Mouse (Mus musculus): Measurements from ENCODE around the gene Dennd4c.
"Not testable (repeated sequence)": the region's sequence is repeated elsewhere in the genome, so short reads cannot be mapped to it uniquely, and the experiment has no call there.

Dennd4c gene

DNA sequence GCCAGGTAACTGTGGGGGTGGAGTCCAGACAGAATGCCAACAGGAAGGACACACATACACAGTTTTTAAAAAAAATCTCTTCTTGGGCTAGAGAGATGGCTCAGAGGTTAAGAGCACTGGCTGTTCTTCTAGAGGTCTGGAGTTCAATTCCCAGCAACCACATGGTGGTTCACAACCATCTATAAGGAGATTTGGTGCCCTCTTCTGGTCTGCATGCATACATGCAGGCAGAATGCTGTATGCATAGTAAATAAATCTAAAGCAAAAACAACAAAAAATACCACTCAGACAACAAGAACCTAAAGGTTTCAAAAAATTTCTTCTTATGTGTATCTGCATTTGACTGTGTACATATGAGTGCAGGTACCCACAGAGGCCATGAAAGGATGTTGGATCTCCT lies 16.0 kb downstream of the Dennd4c start:
- in situ Hi-C loops (cut with MboI; ENCODE audit: unreplicated experiment in 2 of 2) = loop anchor here in 1 of 2 experiments (10.0 kb wide), 1 partner anchor 90 kb away; the partner anchor contains the start of gene Rps6

- in situ Hi-C loops (cut with MboI; ENCODE audit: unreplicated experiment in 2 of 2) = no loop called here
These were observed 29.2 kb downstream of the Dennd4c start for GRCm38 (mm10) chr4:86777587-86777986.

DNA sequence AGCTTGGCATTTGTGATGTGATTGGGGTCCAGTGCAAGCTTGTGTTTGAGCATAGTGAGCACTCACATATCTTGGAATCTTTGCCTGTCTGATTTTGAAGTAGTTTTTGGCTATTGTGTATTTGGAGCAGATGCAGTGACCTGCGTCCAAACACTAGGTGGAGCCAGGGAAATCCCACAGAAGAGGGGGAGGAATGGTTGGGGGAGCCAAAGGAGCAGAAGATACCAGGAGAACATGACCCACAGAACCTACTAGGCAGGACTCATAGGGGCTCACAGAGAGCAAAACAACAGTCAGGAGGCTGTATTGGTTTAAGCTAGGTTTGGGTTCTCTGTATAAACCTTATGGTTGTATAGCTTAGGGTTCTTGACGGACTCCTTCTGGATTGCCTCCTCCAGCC lies 62.2 kb downstream of the Dennd4c start:
- in situ Hi-C loops (cut with MboI; ENCODE audit: unreplicated experiment in 2 of 2) = no loop called here

- in situ Hi-C loops (cut with MboI; ENCODE audit: unreplicated experiment in 2 of 2) = no loop called here
These were observed 66.5 kb downstream of the Dennd4c start for GRCm38 (mm10) chr4:86814850-86815249.

GRCm38 (mm10) chr4:86823169-86823568 lies 74.8 kb downstream of the Dennd4c start:
- in situ Hi-C loops (cut with MboI; ENCODE audit: unreplicated experiment in 2 of 2) = no loop called here

DNA sequence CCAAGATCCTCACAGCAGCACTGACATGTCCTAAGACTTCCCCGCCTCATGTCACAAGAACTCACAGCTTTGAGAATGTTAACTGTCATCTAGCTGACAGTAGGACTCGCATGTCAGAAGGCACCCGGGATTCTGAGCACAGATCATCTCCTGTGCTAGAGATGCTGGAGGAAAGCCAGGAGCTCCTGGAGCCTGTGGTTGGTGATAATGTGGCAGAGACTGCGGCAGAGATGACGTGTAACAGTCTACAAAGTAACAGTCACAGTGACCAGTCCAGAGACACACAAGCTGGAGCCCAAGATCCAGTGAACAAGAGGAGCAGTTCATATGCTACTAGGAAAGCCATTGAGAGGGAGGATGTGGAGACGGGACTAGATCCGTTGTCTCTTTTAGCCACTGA lies 76.8 kb downstream of the Dennd4c start:
- in situ Hi-C loops (cut with MboI; ENCODE audit: unreplicated experiment in 2 of 2) = no loop called here

DNA sequence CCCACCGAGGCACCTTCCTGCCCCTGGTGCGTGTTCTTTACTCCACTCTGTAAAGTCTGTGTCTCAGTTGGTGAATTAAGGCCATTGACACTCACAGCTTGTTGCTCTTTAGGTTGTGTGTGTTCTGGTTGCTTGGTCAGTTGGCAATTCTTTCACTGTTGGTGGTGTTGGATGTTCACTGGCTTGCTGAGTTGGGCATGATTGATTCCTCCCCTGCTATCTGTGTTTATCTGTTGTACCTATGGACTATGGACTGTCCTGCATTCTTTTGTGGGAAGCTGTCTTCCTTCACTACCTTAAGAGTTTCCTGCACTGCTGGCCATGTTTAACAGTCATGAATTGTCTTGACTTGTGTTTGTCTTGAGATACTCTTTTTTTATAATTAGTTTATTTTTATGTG lies 83.5 kb downstream of the Dennd4c start:
- in situ Hi-C loops (cut with MboI; ENCODE audit: unreplicated experiment in 2 of 2) = no loop called here

- in situ Hi-C loops (cut with MboI; ENCODE audit: unreplicated experiment in 2 of 2) = not testable (repeated sequence)
These were observed 92.8 kb downstream of the Dennd4c start for GRCm38 (mm10) chr4:86841141-86841540.

GRCm38 (mm10) chr4:86845384-86845783 lies 97.0 kb downstream of the Dennd4c start:
- in situ Hi-C loops (cut with MboI; ENCODE audit: unreplicated experiment in 2 of 2) = no loop called here

GRCm38 (mm10) chr4:86847246-86847645 lies 98.9 kb downstream of the Dennd4c start:
- in situ Hi-C loops (cut with MboI; ENCODE audit: unreplicated experiment in 2 of 2) = no loop called here

- in situ Hi-C loops (cut with MboI; ENCODE audit: unreplicated experiment in 2 of 2) = loop anchor here (10.0 kb wide), 3 partner anchors 87 to 277 kb away; partner anchors contain the start of genes Haus6 (in 1 of the 2) and Rraga (in 1 of the 2)
These were observed 103.0 kb downstream of the Dennd4c start for GRCm38 (mm10) chr4:86851331-86851730.

- in situ Hi-C loops (cut with MboI; ENCODE audit: unreplicated experiment in 2 of 2) = loop anchor here (10.0 kb wide), 3 partner anchors 87 to 277 kb away; partner anchors contain the start of genes Haus6 (in 1 of the 2) and Rraga (in 1 of the 2)
These were observed 103.7 kb downstream of the Dennd4c start for GRCm38 (mm10) chr4:86852018-86852417.

GRCm38 (mm10) chr4:86852813-86853590 lies 104.6 kb downstream of the Dennd4c start:
- in situ Hi-C loops (cut with MboI; ENCODE audit: unreplicated experiment in 2 of 2) = loop anchor here (10.0 kb wide), 3 partner anchors 88 to 278 kb away; partner anchors contain the start of genes Haus6 (in 1 of the 2) and Rraga (in 1 of the 2)

GRCm38 (mm10) chr4:86856304-86857112 lies 108.2 kb downstream of the Dennd4c start:
- in situ Hi-C loops (cut with MboI; ENCODE audit: unreplicated experiment in 2 of 2) = loop anchor here (5.0 to 10.0 kb wide), 4 partner anchors 92 to 282 kb away; partner anchors contain the start of genes Haus6 (in 2 of the 2) and Rraga (in 1 of the 2)

GRCm38 (mm10) chr4:86857113-86858069 lies 109.0 kb downstream of the Dennd4c start, which contains the start of gene Rps6:
Gene Rps6 (minus strand): TSS chr4:86857412.
- in situ Hi-C loops (cut with MboI; ENCODE audit: unreplicated experiment in 2 of 2) = loop anchor here (5.0 to 10.0 kb wide), 4 partner anchors 93 to 283 kb away; partner anchors contain the start of genes Haus6 (in 2 of the 2) and Rraga (in 1 of the 2)

GRCm38 (mm10) chr4:86858070-86858440 lies 109.7 kb downstream of the Dennd4c start:
- in situ Hi-C loops (cut with MboI; ENCODE audit: unreplicated experiment in 2 of 2) = loop anchor here (5.0 to 10.0 kb wide), 4 partner anchors 93 to 283 kb away; partner anchors contain the start of genes Haus6 (in 2 of the 2) and Rraga (in 1 of the 2)

DNA sequence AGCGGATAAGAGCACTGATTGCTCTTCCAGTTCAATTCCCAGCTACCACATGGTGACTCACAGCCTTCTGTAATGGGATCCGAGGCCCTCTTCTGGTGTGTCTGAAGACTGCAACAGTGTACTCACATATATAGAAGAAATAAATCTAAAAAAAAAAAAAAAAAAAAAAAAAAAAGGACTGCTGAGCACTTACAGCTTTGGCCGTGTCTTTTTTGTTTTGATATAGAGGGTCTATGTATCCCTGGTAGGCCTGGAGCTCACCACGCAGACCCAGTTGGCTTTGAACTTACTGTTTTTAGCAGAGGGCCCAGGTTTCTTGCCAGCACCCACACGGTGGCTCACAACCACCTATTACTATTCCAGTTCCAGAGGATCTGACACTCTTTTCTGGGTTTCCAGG lies 115.7 kb downstream of the Dennd4c start:
- in situ Hi-C loops (cut with MboI; ENCODE audit: unreplicated experiment in 2 of 2) = no loop called here

DNA sequence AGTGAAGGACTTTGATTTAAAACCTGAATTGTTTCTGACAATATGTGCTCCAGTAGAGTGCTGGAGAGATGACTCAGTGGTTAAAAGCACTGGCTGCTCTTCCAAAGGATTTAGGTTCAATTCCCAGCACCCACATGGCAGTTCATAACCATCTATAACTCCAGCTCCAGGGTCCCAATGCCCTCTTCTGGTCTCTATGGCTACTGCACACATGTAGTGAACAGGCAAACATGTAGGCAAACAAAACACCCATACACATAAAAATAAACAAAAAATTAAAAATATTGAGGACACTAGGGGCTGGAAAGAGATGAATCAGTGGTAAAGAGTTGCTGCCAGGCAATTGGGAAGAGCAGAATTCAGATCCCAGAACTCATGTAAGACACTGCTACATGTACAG lies 123.6 kb downstream of the Dennd4c start:
- in situ Hi-C loops (cut with MboI; ENCODE audit: unreplicated experiment in 2 of 2) = no loop called here

- in situ Hi-C loops (cut with MboI; ENCODE audit: unreplicated experiment in 2 of 2) = no loop called here
These were observed 124.7 kb downstream of the Dennd4c start for GRCm38 (mm10) chr4:86873072-86873471.

Data from v-Abl transformed pro-B cells (cell line).